Mouse (Mus musculus) layer of hippocampus, postnatal 25 days (tissue): ENCODE data around the gene Gm12355. TPM values are rescaled to one million over a fixed set of nuclear protein-coding genes. Genes with fewer than 3 reads are reported as not detected.
"Not testable (repeated sequence)": the region's sequence is repeated elsewhere in the genome, so short reads cannot be mapped to it uniquely, and the experiment has no call there.

Experiments used
- DNase-seq, 2 experiments: peaks; one replicate each; pipeline ENCODE4 v3.0.0; 2022; ENCODE audit warnings: mixed read lengths in 2 of 2, low spot score in 1 of 2; ENCODE audit errors: extremely low spot score in 1 of 2
- total RNA-seq, 2 experiments: library from RNA; stranded (reverse); gene quantifications; 2 replicates each; pipeline ENCODE4 v1.2.3; 2021

The Gm12355 gene
- total RNA-seq, 2 experiments from 2014 or later = 10.4 to 12.4 TPM

- not testable (repeated sequence) for DNase-seq
Measured at GRCm38 (mm10) chr11:98604911-98605310, 20.6 kb downstream of the Gm12355 start.

- DNase-seq = no peak
Measured at GRCm38 (mm10) chr11:98603953-98604352, 21.5 kb downstream of the Gm12355 start.

GRCm38 (mm10) chr11:98602090-98602690, 23.3 kb downstream of the Gm12355 start:
- DNase-seq = no peak

- no peak for DNase-seq
Measured at GRCm38 (mm10) chr11:98599291-98599690, 26.2 kb downstream of the Gm12355 start.

- no peak for DNase-seq
Measured at GRCm38 (mm10) chr11:98598851-98599290, 26.6 kb downstream of the Gm12355 start.

- DNase-seq = no peak
Measured at GRCm38 (mm10) chr11:98597991-98598390, 27.5 kb downstream of the Gm12355 start, which contains the start of gene Lrrc3c. TSS of gene Lrrc3c (plus strand) at chr11:98598291.

- DNase-seq = peak in 1 of 2 experiments; percentile 57
Measured at GRCm38 (mm10) chr11:98597363-98597762, 28.1 kb downstream of the Gm12355 start.

GRCm38 (mm10) chr11:98595955-98596354, 29.5 kb downstream of the Gm12355 start:
- DNase-seq = no peak

- DNase-seq = no peak
Measured at GRCm38 (mm10) chr11:98595473-98595872, 30.0 kb downstream of the Gm12355 start.

GRCm38 (mm10) chr11:98595021-98595420, 30.4 kb downstream of the Gm12355 start:
- no peak for DNase-seq

GRCm38 (mm10) chr11:98590548-98591445, 34.7 kb downstream of the Gm12355 start:
- DNase-seq = no peak

- DNase-seq = no peak
Measured at GRCm38 (mm10) chr11:98589306-98589705, 36.2 kb downstream of the Gm12355 start.

GRCm38 (mm10) chr11:98588833-98589281, 36.6 kb downstream of the Gm12355 start:
- DNase-seq = no peak

- peak; percentile 21 to 31 for DNase-seq
Measured at GRCm38 (mm10) chr11:98587684-98588546, 37.5 kb downstream of the Gm12355 start.

- DNase-seq = peak; percentile 97
Measured at GRCm38 (mm10) chr11:98586892-98587563, 38.4 kb downstream of the Gm12355 start, which contains the start of gene Ormdl3. TSS of gene Ormdl3 (minus strand) at chr11:98587368.

GRCm38 (mm10) chr11:98586087-98586891, 39.2 kb downstream of the Gm12355 start:
- no peak for DNase-seq

GRCm38 (mm10) chr11:98584629-98585177, 40.8 kb downstream of the Gm12355 start:
- DNase-seq = no peak

GRCm38 (mm10) chr11:98584146-98584545, 41.3 kb downstream of the Gm12355 start:
- no peak for DNase-seq

- DNase-seq = no peak
Measured at GRCm38 (mm10) chr11:98583571-98583970, 41.9 kb downstream of the Gm12355 start.
